Mouse (Mus musculus) central nervous system, embryonic 11.5 days (tissue): Measurements from ENCODE around the gene 1700023F06Rik. TPM values are rescaled to one million over a fixed set of nuclear protein-coding genes. Genes with fewer than 3 reads are reported as not detected.

Experiments used
- polyA plus RNA-seq: library from polyadenylated mRNA; depleted of rRNA; stranded (reverse); fragments of >200 nt; gene quantifications from 2 replicates; pipeline ENCODE4 v1.2.3, GENCODE M21; 2012; rRNA removed

The 1700023F06Rik gene
- 0.11 and 0.12 TPM in 2 replicates for polyA plus RNA-seq

DNA sequence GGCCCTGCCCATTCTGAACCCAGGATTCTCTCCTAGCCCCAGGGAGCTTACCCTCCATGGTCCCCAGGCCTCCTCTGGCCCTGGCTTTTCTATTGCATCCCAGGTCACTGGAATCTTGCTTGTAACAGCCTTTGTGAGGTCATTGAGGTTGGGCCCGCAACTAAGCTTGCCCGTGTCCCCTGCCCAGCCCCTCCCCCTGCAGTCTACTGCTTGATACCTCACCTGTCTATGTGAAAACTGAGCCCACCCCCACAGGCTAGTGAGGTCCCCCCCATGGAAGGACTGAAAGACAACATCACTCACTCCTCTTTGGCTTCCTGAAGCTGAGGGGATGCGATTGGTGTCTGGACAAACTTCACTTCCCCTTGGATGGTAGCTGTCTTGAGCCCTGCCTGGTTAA lies at the start of gene 1700023F06Rik:
1700023F06Rik (minus strand) TSS at position 101 of the 400 bp plus-strand sequence.

DNA sequence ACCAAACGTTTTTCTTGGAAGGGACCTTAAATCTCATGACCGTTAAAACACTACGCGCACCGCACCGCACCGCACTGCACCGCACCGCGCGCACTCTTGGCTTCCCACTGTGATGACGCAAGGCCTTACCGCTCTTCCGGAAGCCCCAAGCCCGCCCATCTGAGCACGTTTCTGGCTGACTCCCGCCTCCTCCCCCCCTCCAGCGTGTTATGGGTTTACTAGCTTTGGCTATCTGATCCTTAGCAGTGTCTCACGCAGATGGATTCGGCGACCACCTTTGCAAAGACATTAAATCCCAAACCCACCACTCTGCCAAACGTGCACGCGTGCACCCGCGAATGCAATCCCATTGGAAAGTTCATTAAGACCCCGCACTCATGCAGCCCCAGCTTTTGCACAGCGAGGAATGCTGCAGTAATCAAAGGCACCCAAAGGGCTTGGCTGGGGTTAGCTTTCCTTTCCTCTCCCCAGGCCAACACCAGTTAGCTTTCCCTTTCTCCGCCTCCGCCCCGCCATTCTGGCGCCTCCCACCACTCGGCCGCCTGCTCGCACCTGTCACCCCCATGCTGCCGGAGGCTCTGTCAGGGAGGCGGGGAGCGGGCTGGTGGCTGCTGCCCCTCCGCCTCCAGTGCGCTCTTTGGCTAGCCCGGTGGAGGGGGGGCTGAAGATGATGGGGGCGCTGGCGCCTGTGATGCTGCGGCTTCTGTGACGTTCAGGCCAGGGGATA lies 9.6 kb upstream of the 1700023F06Rik start, which contains the start of gene Spata32:
Spata32 (minus strand) TSS at position 643 of the 727 bp plus-strand sequence.

DNA sequence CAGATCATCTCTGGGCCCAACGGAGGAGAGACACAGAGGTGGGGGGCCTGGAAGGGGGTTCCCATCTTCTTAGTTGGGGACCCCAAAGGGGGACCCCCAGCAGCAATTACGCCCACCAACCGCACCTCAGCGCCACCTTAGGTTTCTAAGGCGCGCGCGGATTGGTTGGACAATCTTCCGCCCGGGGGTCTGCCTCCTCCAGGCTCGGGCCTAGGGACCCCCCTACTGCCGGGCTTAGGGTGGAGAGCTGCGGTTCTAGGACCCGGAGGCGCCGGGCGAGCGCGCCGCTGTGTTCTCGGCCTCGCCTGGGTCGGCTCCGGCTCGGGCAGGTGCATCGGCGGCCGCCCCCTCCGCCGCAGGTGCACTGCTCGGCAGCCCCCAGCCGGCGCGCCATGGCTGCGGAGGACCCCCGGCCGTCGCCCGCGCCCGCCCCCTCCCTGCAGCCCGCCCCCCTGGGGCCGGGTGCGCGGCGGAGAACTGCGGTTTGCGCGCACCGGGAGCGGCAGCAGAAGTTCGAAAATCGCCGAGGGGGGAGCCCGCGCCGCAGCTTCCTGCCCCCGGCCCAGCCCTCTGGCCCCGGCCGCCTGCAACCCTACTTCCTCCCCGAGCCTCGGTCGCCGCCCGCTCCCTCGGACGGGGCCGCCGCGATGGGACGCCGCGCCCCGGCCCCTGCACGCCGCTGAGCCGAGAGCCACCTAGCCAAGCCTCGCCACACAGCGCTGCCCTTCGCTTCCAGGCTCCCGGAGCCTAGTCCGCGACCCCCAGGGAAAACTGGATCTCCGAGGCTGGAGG lies 37.7 kb downstream of the 1700023F06Rik start, which contains the start of gene Fmnl1:
Fmnl1 (plus strand) TSS at position 614 of the 792 bp plus-strand sequence.

Other genes starting within 250 kb of the 1700023F06Rik start
- gene Nmt1, start 180.4 kb downstream of the 1700023F06Rik start, polyA plus RNA-seq, result 35.3 and 49.5 TPM in 2 replicates
- gene Dcakd, start 180.2 kb downstream of the 1700023F06Rik start, polyA plus RNA-seq, result 161 and 243 TPM in 2 replicates
- gene Plcd3, start 106.9 kb downstream of the 1700023F06Rik start, polyA plus RNA-seq, result 2.2 and 2.3 TPM in 2 replicates
- gene Acbd4, start 106.9 kb downstream of the 1700023F06Rik start, polyA plus RNA-seq, result 5.4 and 15.2 TPM in 2 replicates
- gene Hexim1, start 92.3 kb downstream of the 1700023F06Rik start, polyA plus RNA-seq, result 15.4 and 25.5 TPM in 2 replicates
- gene Hexim2, start 76.1 kb downstream of the 1700023F06Rik start, polyA plus RNA-seq, result 6.7 and 6.9 TPM in 2 replicates
- gene Fmnl1, start 37.5 kb downstream of the 1700023F06Rik start, polyA plus RNA-seq, result 1.7 and 2.4 TPM in 2 replicates
- 0.05 TPM in 1 of 2 replicates, not detected in the other for gene Spata32, start 9.9 kb upstream of the 1700023F06Rik start, polyA plus RNA-seq
- gene Map3k14, start 58.9 kb upstream of the 1700023F06Rik start, polyA plus RNA-seq, result 5.6 and 5.7 TPM in 2 replicates
- gene Arhgap27, start 155.1 kb upstream of the 1700023F06Rik start, polyA plus RNA-seq, result 4.8 and 7.0 TPM in 2 replicates
- 10.6 and 10.7 TPM in 2 replicates for gene Plekhm1, start 204.1 kb upstream of the 1700023F06Rik start, polyA plus RNA-seq